Mouse (Mus musculus): ENCODE data around the gene Elmo1.

DNA sequence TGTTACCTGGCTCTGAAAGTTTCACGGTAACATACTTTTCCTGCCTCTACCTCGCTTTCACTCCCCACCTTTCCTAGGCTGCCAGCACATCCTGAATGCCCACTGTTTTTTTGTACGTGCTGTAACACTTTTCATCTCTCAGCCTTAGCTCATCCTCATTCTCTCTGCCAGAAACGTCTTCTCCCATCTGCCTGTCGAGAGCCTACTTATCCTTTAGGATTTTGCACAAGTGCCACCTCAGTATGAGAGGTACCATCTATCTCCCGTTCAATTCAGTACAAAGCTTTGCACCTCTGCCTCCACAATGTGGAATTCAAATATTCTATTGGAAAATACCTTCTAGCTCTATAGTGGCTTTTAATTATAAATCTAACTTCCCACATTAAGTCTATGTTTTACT, 369.7 kb downstream of the Elmo1 start:
- TF ChIP-seq GATA1 (IDR thresholded peaks at IDR 0.05; ENCODE audit: low read length) (no peak), TAL1 (IDR thresholded peaks at IDR 0.05; ENCODE audit: low read length) (no peak)
